Mouse (Mus musculus) lung, postnatal 0 days (tissue): Measurements from ENCODE around the gene Thap12. TPM values are rescaled to one million over a fixed set of nuclear protein-coding genes. Genes with fewer than 3 reads are reported as not detected.

Experiments
- ATAC-seq: fragments of 200-750 bp; cut with Nextera tagmentation; 2 replicates; pipeline ENCODE4 v1.8.0; 2017; ENCODE audit warnings: moderate library complexity
- DNase-seq: peaks from one replicate; pipeline ENCODE4 v3.0.0-alpha.2; 2016; ENCODE audit warnings: low spot score
- H3K27ac ChIP-seq: fragments of 300-500 bp; sonication (generic); 2 replicates; pipeline ENCODE4 v1.5.1; 2014; ENCODE audit warnings: antibody characterized with exemption, mild to moderate bottlenecking, low read length, mixed read lengths
- H3K27me3 ChIP-seq: fragments of 300-500 bp; sonication (generic); replicated peaks from 2 replicates; pipeline ENCODE4 v1.6.1; 2014; ENCODE audit warnings: low read length, mixed read lengths; ENCODE audit not compliant: insufficient read depth
- H3K36me3 ChIP-seq: fragments of 300-500 bp; sonication (generic); 2 replicates; pipeline ENCODE4 v1.6.1; 2014; ENCODE audit warnings: low read length, mixed read lengths; ENCODE audit not compliant: insufficient read depth
- H3K4me1 ChIP-seq: fragments of 300-500 bp; sonication (generic); 2 replicates; pipeline ENCODE4 v1.6.1; 2014; ENCODE audit warnings: antibody characterized with exemption, low read depth, low read length, mixed read lengths; ENCODE audit not compliant: insufficient read depth
- H3K4me2 ChIP-seq: fragments of 300-500 bp; sonication (generic); replicated peaks from 2 replicates; pipeline ENCODE4 v1.6.1; 2014; ENCODE audit warnings: low read depth, mild to moderate bottlenecking, low read length, moderate library complexity, mixed read lengths
- H3K4me3 ChIP-seq: fragments of 300-500 bp; sonication (generic); 2 replicates; pipeline ENCODE4 v1.5.1; 2014; ENCODE audit warnings: low read depth, low read length
- H3K9ac ChIP-seq: fragments of 300-500 bp; sonication (generic); replicated peaks from 2 replicates; pipeline ENCODE4 v1.6.1; 2014; ENCODE audit warnings: low read depth, mild to moderate bottlenecking
- H3K9me3 ChIP-seq: fragments of 300-500 bp; sonication (generic); 2 replicates; pipeline ENCODE4 v1.6.1; 2016; ENCODE audit warnings: low read length, mixed read lengths
- CTCF ChIP-seq: IDR thresholded peaks from 2 replicates; pipeline ENCODE4 v1.5.1; 2016; ENCODE audit warnings: antibody characterized with exemption, mild to moderate bottlenecking
- EP300 ChIP-seq: IDR thresholded peaks from 2 replicates; pipeline ENCODE4 v1.6.1; 2016; ENCODE audit warnings: antibody characterized with exemption, mild to moderate bottlenecking, control low read depth
- WGBS: fragments of 180-500 bp; shearing (Covaris S2); extraction: QIAGEN DNeasy Blood & Tissue Kit; methylation state at CpG from one replicate; pipeline ENCODE4 v1.1.7; 2014; 5-methylcytosine and 5-hydroxymethylcytosine counted together
- polyA plus RNA-seq: library from polyadenylated mRNA; unstranded; fragments of >200 nt; fragmentation: Nextera tagmentation; extraction: Ambion mirVana; gene quantifications from 2 replicates; pipeline ENCODE4 v1.2.1, GENCODE M21; 2015

Gene Thap12
- polyA plus RNA-seq, 1 experiment from 2014 or later: 34.2 TPM

DNA sequence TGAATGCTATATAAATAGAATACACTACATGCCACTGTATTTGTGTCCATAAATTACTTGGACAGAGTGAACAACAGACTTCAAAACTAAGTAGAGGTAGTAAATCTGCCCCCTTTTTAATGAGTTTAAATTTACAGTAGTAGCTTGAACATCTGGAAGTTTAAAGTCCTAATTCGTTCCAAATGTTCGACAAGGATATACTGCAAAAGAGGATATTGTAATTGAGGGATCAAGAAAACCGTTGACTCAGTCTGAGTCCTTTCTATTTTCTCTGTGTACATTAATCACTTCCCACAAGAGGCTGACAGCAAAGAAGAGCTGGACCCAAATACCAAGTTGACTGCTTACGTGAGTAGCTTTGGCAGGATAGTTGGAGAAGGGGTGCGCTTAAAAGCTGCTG, 18.3 kb downstream of the Thap12 start:
- Histone ChIP-seq H3K4me1 (no peaks in the 10 kb centered on the region), H3K4me2 (no peak overlapping the region), H3K36me3 (peaks cover 4% of the 10 kb centered on the region; the same call in 1 of the 2 replicates), H3K4me3 (no peak overlapping the region), H3K27ac (no peak overlapping the region), H3K9ac (no peak overlapping the region), H3K27me3 (no peaks in the 10 kb centered on the region), H3K9me3 (no peaks in the 10 kb centered on the region)
- ATAC-seq (no peak), DNase-seq (no peak)
- TF ChIP-seq EP300: no peak
- TF ChIP-seq CTCF: no peak
- 53% methylated on average over 5 of the region's 5 CpGs for WGBS

GRCm38 (mm10) chr7:98721623-98722022, 18.7 kb downstream of the Thap12 start:
- TF ChIP-seq CTCF (no peak), EP300 (no peak)
- WGBS: 66% methylated on average over 6 of the region's 6 CpGs
- ATAC-seq: no peak
- Histone ChIP-seq H3K36me3 (no peaks in the 10 kb centered on the region), H3K27ac (no peak overlapping the region), H3K9me3 (no peaks in the 10 kb centered on the region), H3K4me2 (no peak overlapping the region), H3K27me3 (no peaks in the 10 kb centered on the region), H3K4me3 (no peak overlapping the region), H3K9ac (no peak overlapping the region), H3K4me1 (no peaks in the 10 kb centered on the region)
- DNase-seq: no peak

GRCm38 (mm10) chr7:98725686-98726195, 22.8 kb downstream of the Thap12 start:
- Histone ChIP-seq H3K4me2 (no peak overlapping the region), H3K9me3 (no peaks in the 10 kb centered on the region), H3K4me3 (no peak overlapping the region), H3K9ac (no peak overlapping the region), H3K27me3 (no peaks in the 10 kb centered on the region), H3K36me3 (no peaks in the 10 kb centered on the region), H3K4me1 (no peaks in the 10 kb centered on the region), H3K27ac (no peak overlapping the region)
- ATAC-seq: no peak
- no peak for TF ChIP-seq CTCF
- no peak for TF ChIP-seq EP300
- DNase-seq: no peak
- 77% methylated on average over 6 of the region's 6 CpGs for WGBS

GRCm38 (mm10) chr7:98727986-98728385, 25.1 kb downstream of the Thap12 start:
- Histone ChIP-seq H3K9me3 (no peaks in the 10 kb centered on the region), H3K36me3 (no peaks in the 10 kb centered on the region), H3K27me3 (no peaks in the 10 kb centered on the region), H3K4me2 (no peak overlapping the region), H3K9ac (no peak overlapping the region), H3K4me1 (no peaks in the 10 kb centered on the region), H3K27ac (no peak overlapping the region), H3K4me3 (no peak overlapping the region)
- WGBS: 86% methylated on average over 1 of the region's 1 CpGs
- TF ChIP-seq EP300 (no peak), CTCF (no peak)
- DNase-seq (no peak), ATAC-seq (no peak)

- Histone ChIP-seq H3K4me1 (no peaks in the 10 kb centered on the region), H3K27me3 (no peaks in the 10 kb centered on the region), H3K4me2 (no peak overlapping the region), H3K27ac (no peak overlapping the region), H3K36me3 (no peaks in the 10 kb centered on the region), H3K9me3 (no peaks in the 10 kb centered on the region), H3K9ac (no peak overlapping the region), H3K4me3 (no peak overlapping the region)
- ATAC-seq (no peak), DNase-seq (no peak)
- 67% methylated on average over 3 of the region's 3 CpGs for WGBS
- no peak for TF ChIP-seq EP300
- no peak for TF ChIP-seq CTCF
Observed at GRCm38 (mm10) chr7:98728499-98728898, 25.6 kb downstream of the Thap12 start.

- WGBS: 31% methylated on average over 19 of the region's 19 CpGs
- H3K4me3 ChIP-seq: no peak overlapping the region
Observed at GRCm38 (mm10) chr7:98729661-98730271, 26.9 kb downstream of the Thap12 start.

More at GRCm38 (mm10) chr7:98729661-98730271, 26.9 kb downstream of the Thap12 start:
- H3K4me1 ChIP-seq: no peaks in the 10 kb centered on the region
- no peaks in the 10 kb centered on the region for H3K9me3 ChIP-seq
- no peak overlapping the region for H3K9ac ChIP-seq
- TF ChIP-seq EP300: no peak
- no peak for TF ChIP-seq CTCF
- DNase-seq: no peak
- H3K4me2 ChIP-seq: 0 out of 2 replicates have a peak overlapping the region, but pooled peaks have one; percentile 27
- H3K27me3 ChIP-seq: no peaks in the 10 kb centered on the region
- H3K36me3 ChIP-seq: no peaks in the 10 kb centered on the region
- H3K27ac ChIP-seq: no peak overlapping the region
- ATAC-seq: no peak
